Mouse (Mus musculus): Measurements from ENCODE around the gene Iqgap1.

The Iqgap1 gene

DNA sequence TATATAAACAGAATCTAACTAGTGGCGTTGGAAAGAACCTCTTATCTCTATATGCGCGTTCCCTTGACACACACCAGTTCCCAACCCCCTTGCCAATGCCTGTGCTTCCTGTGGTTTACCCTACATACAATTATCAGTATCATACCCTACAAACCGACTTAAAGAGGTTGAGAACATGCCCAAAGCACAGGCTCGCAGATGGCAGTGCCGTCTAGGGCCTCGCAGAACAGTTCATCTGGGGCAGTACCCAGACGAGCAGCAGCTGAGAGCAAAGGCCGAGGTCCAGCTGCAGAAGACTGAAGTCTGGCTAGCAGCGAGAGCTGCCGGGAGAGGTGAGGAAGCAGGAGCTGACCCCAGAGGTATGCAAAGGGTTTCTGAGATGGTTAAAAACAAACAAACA, 158.6 kb downstream of the Iqgap1 start:
- no peak for DNase-seq (ENCODE audit: low read depth, low spot score)

DNA sequence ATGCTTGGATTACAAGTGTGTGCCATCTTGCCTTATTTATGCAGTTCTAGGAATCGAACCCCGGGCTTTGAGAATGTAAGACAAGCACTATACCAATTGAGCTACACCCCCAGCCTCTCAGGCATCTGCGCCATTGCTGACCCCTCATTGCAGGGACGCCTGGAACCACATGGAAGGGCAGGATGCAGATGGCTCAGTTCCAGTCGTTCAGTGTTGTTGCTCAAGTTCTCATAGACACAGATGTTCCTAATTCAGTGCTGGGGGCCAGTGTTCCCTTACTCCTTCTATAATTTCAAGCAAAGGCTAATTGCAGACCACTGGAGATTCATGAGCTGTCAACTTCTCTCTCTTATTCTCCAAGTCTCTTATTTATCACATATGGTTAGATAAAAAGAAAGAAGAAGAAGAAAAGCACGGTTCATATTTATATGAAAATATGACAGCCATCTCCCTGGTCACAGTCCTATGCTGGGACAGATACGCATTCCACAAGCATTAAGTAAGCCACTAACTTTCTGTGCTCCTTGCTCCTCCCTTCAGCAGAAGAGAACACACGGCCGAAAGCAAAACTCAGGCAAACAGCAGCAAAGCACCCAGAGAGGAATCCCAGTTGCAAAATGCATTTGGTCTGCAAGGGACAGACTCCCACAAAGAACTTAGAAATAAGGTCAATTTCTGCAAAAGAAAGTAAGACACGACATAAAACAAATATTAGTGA, 159.4 kb downstream of the Iqgap1 start:
- DNase-seq (ENCODE audit: low read depth, low spot score), result no peak

All from brain, embryonic 18.5 days (tissue).